Mouse (Mus musculus) forebrain, embryonic 11.5 days (tissue): Measurements from ENCODE around the gene Disc1. TPM values are rescaled to one million over a fixed set of nuclear protein-coding genes. Genes with fewer than 3 reads are reported as not detected.

ENCODE experiments used
- ATAC-seq: fragments of 200-750 bp; cut with Nextera tagmentation; replicated peaks from 2 replicates; pipeline ENCODE4 v1.8.0; 2017; ENCODE audit warnings: moderate TSS enrichment; ENCODE audit not compliant: low FRiP score
- DNase-seq: peaks from one replicate; pipeline ENCODE4 v3.0.0-alpha.2; 2017; ENCODE audit warnings: low spot score
- H3K27ac ChIP-seq: fragments of 300-500 bp; sonication (generic); 2 replicates; pipeline ENCODE4 v1.5.1; 2014; ENCODE audit warnings: low read depth, low read length
- H3K27me3 ChIP-seq: fragments of 300-500 bp; sonication (generic); 2 replicates; pipeline ENCODE4 v1.6.1; 2014; ENCODE audit warnings: mild to moderate bottlenecking, low read length, mixed read lengths; ENCODE audit not compliant: control insufficient read depth, insufficient read depth
- H3K36me3 ChIP-seq: fragments of 300-500 bp; sonication (generic); 2 replicates; pipeline ENCODE4 v1.6.1; 2014; ENCODE audit warnings: mild to moderate bottlenecking, low read length, moderate library complexity, mixed read lengths; ENCODE audit not compliant: control insufficient read depth, insufficient read depth
- H3K4me1 ChIP-seq: fragments of 300-500 bp; sonication (generic); replicated peaks from 2 replicates; pipeline ENCODE4 v1.6.1; 2014; ENCODE audit warnings: low read length, mixed read lengths; ENCODE audit not compliant: control insufficient read depth, insufficient read depth
- H3K4me2 ChIP-seq: fragments of 300-500 bp; sonication (generic); 2 replicates; pipeline ENCODE4 v1.6.1; 2014; ENCODE audit warnings: low read depth, mild to moderate bottlenecking, low read length, moderate library complexity, mixed read lengths; ENCODE audit not compliant: severe bottlenecking
- H3K4me3 ChIP-seq: fragments of 300-500 bp; sonication (generic); 2 replicates; pipeline ENCODE4 v1.5.1; 2014; ENCODE audit warnings: low read depth, low read length
- H3K9ac ChIP-seq: fragments of 300-500 bp; sonication (generic); 2 replicates; pipeline ENCODE4 v1.6.1; 2014; ENCODE audit warnings: low read length
- H3K9me3 ChIP-seq: fragments of 300-500 bp; sonication (generic); 2 replicates; pipeline ENCODE4 v1.6.1; 2016; ENCODE audit warnings: low read length, mixed read lengths; ENCODE audit not compliant: control insufficient read depth
- WGBS: fragments of 180-500 bp; shearing (Covaris S2); extraction: QIAGEN DNeasy Blood & Tissue Kit; methylation state at CpG from one replicate; pipeline ENCODE4 v1.1.7; 2014; 5-methylcytosine and 5-hydroxymethylcytosine counted together
- polyA plus RNA-seq: library from polyadenylated mRNA; unstranded; fragments of >200 nt; fragmentation: Nextera tagmentation; extraction: Ambion mirVana; gene quantifications from 2 replicates; pipeline ENCODE4 v1.2.1, GENCODE M21; 2014

Disc1 gene
- polyA plus RNA-seq, 1 experiment from 2014 or later: 1.3 TPM

DNA sequence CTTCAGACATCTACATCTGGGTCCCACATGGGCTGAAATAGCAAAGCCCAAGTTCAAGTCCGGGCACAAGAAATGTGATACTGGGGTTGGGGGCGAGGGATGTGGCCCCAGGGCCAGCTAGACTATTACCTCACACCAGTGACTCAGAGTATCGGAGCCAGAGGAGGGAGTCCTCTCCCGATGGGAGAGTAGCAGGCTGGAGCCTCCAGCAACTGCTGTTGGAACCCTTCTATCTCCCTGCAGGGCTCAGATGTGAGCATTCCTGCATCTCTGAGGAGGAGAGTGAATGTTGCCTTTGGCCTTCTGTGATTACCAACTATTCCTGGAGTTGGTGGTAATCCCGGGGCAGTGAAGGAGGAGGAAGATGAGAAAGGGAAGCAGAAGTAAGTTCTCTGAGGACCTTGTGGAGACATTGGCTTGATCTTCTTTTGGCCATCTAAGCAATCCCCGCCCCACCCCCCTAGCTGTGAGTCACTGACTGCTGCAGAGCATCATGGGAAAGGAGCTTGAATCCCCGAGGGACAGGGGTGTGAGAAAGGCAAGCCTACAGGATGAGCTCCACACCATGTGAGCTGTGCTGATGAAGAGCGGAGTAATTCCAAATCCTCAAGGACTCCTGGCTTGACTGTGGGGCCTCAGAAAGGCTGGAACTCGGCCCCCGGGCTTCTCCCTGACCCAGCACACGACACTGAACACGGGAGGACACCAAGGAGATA is 232.1 kb downstream of the Disc1 start:
- Histone ChIP-seq H3K4me2 (no peak overlapping the region), H3K9ac (no peak overlapping the region), H3K27me3 (no peaks in the 10 kb centered on the region; the same call in 1 of the 2 replicates), H3K36me3 (no peaks in the 10 kb centered on the region), H3K27ac (no peak overlapping the region), H3K4me1 (no peaks in the 10 kb centered on the region), H3K4me3 (no peak overlapping the region), H3K9me3 (no peaks in the 10 kb centered on the region; the same call in 1 of the 2 replicates)
- no peak for DNase-seq
- ATAC-seq: no peak
- WGBS: 69% methylated on average over 12 of the region's 12 CpGs

DNA sequence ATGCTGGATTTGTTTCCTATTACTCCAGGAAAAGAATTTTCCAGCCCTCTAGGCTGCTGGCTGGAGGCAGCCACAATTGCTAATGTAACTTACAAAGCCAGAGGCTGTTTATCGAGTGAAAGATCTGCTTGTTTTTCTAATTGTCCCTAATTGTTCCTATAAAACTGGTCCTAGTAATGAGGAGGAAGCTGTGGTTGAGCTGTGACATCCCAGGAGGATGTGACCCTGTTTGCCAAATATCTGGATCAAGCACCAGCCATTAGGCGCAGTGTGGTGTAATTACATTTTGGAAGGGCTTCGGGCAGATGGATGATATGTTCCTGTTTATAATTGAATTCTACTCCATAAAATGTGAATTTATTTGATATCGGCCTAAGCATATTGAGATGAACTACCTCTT is 233.3 kb downstream of the Disc1 start:
- H3K9me3 ChIP-seq: no peaks in the 10 kb centered on the region; the same call in 1 of the 2 replicates
- H3K4me1 ChIP-seq: no peaks in the 10 kb centered on the region
- H3K27ac ChIP-seq: no peak overlapping the region
- H3K4me3 ChIP-seq: no peak overlapping the region
- ATAC-seq: no peak
- no peak overlapping the region for H3K9ac ChIP-seq
- H3K27me3 ChIP-seq: no peaks in the 10 kb centered on the region; the same call in 1 of the 2 replicates
- DNase-seq: no peak
- 93% methylated on average over 4 of the region's 4 CpGs for WGBS
- H3K36me3 ChIP-seq: no peaks in the 10 kb centered on the region
- no peak overlapping the region for H3K4me2 ChIP-seq

DNA sequence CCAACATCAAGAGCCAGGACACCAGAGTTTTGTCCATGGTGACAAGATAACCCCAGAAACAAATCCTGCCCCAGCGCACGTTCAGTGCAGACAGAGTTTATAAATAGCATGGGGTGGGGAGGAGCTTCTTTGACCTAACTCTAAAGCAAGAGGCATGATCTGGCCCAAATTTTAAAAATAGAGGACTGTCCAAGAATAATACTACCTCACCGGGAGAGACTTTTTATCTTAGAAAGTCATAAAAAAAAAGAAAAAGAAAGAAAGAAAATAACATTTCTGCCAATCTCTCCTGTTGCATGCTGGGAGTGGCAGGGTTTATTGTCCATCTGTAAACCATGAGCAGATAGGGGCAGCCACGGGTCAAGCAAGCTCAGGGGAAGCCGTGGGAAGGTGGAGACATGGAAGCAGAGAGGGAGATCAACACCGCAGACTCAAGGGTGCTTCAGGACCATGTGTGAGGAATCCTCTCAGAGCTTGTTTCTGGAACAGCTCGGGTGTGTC is 233.9 kb downstream of the Disc1 start:
- ATAC-seq: no peak
- Histone ChIP-seq H3K9ac (no peak overlapping the region), H3K9me3 (no peaks in the 10 kb centered on the region; the same call in 1 of the 2 replicates), H3K27me3 (no peaks in the 10 kb centered on the region; the same call in 1 of the 2 replicates), H3K4me2 (no peak overlapping the region), H3K4me3 (no peak overlapping the region), H3K27ac (no peak overlapping the region), H3K4me1 (no peaks in the 10 kb centered on the region), H3K36me3 (no peaks in the 10 kb centered on the region)
- 79% methylated on average over 7 of the region's 7 CpGs for WGBS
- DNase-seq: no peak

GRCm38 (mm10) chr8:125291506-125291905 is 237.5 kb downstream of the Disc1 start:
- no peak overlapping the region for H3K9ac ChIP-seq
- no peak for ATAC-seq
- H3K4me2 ChIP-seq: no peak overlapping the region
- no peaks in the 10 kb centered on the region; the same call in 1 of the 2 replicates for H3K9me3 ChIP-seq
- no peak overlapping the region for H3K4me3 ChIP-seq
- H3K36me3 ChIP-seq: no peaks in the 10 kb centered on the region
- no peaks in the 10 kb centered on the region for H3K4me1 ChIP-seq
- no peak overlapping the region for H3K27ac ChIP-seq
- no peak for DNase-seq
- WGBS: 65% methylated on average over 10 of the region's 10 CpGs
- H3K27me3 ChIP-seq: no peaks in the 10 kb centered on the region; the same call in 1 of the 2 replicates

DNA sequence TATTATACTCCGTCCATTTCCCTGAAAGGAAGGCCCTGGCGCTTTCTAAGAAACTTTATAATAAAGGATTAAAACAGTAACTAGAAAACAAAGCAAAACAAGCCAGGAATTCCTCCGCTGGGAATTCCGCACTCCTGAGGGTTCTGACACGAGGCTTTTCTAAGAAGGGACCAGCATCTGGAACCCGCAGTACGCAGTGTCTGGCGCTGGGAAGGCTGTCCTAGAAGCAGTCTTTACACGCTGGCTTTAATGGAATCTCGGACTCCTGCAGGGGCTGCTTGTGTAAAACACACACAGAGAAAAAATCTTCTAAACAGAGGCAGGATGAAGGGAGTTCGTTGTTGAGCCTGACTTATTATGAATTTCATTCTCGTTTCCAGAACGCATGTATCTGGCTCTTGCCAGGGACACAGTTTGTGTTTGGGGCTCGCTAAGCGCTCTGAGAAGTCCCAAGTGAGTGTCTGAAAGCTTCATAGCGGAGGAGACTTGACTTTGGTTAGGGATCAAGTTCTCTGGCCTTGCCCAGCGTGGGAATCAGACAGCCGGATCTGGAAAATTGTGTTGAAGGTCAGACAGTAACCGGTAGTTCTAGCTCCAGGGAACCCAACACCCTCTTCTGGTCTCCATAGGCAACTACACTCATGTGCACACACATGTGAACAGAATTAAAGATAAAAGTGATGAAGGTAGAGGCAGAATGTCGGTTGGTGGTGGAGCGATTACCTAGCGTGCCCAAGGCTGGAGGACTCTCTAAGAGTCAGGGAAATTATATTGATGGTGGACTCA is 238.1 kb downstream of the Disc1 start:
- no peak overlapping the region for H3K4me3 ChIP-seq
- H3K4me2 ChIP-seq: no peak overlapping the region
- ATAC-seq (no peak), DNase-seq (no peak)
- H3K27me3 ChIP-seq: no peaks in the 10 kb centered on the region
- H3K27ac ChIP-seq: no peak overlapping the region
- no peaks in the 10 kb centered on the region for H3K4me1 ChIP-seq
- no peaks in the 10 kb centered on the region; the same call in 1 of the 2 replicates for H3K9me3 ChIP-seq
- no peak overlapping the region for H3K9ac ChIP-seq
- no peaks in the 10 kb centered on the region for H3K36me3 ChIP-seq
- 82% methylated on average over 22 of the region's 22 CpGs for WGBS

GRCm38 (mm10) chr8:125292933-125293591 is 239.1 kb downstream of the Disc1 start:
- DNase-seq: no peak
- WGBS: 81% methylated on average over 8 of the region's 8 CpGs
- Histone ChIP-seq H3K9ac (no peak overlapping the region), H3K4me2 (no peak overlapping the region), H3K9me3 (no peaks in the 10 kb centered on the region; the same call in 1 of the 2 replicates), H3K36me3 (no peaks in the 10 kb centered on the region), H3K27me3 (no peaks in the 10 kb centered on the region), H3K4me3 (no peak overlapping the region), H3K4me1 (no peaks in the 10 kb centered on the region), H3K27ac (no peak overlapping the region)
- ATAC-seq: no peak

- DNase-seq (no peak), ATAC-seq (no peak)
- 72% methylated on average over 4 of the region's 4 CpGs for WGBS
- no peaks in the 10 kb centered on the region for H3K4me1 ChIP-seq
- H3K27ac ChIP-seq: no peak overlapping the region
- H3K27me3 ChIP-seq: no peaks in the 10 kb centered on the region
- H3K4me3 ChIP-seq: no peak overlapping the region
- no peak overlapping the region for H3K4me2 ChIP-seq
- H3K36me3 ChIP-seq: no peaks in the 10 kb centered on the region
- H3K9me3 ChIP-seq: no peaks in the 10 kb centered on the region
- H3K9ac ChIP-seq: no peak overlapping the region
Observed at GRCm38 (mm10) chr8:125299248-125299647, 245.3 kb downstream of the Disc1 start.

- H3K9ac ChIP-seq: no peak overlapping the region
- no peak for DNase-seq
- no peak overlapping the region for H3K4me3 ChIP-seq
- no peak for ATAC-seq
- peaks cover 2% of the 10 kb centered on the region; the same call in 1 of the 2 replicates for H3K4me1 ChIP-seq
- H3K36me3 ChIP-seq: no peaks in the 10 kb centered on the region
- H3K9me3 ChIP-seq: no peaks in the 10 kb centered on the region; the same call in 1 of the 2 replicates
- no peak overlapping the region for H3K4me2 ChIP-seq
- 87% methylated on average over 8 of the region's 8 CpGs for WGBS
- H3K27ac ChIP-seq: no peak overlapping the region
- no peaks in the 10 kb centered on the region for H3K27me3 ChIP-seq
Observed at GRCm38 (mm10) chr8:125301931-125302361, 248.0 kb downstream of the Disc1 start.
